Mouse (Mus musculus) heart, postnatal 25 days (tissue): ENCODE data around the gene Cst6. TPM values are rescaled to one million over a fixed set of nuclear protein-coding genes. Genes with fewer than 3 reads are reported as not detected.
A peak's percentile ranks its signal among the peaks of the same experiment; 100 is the strongest.
"Not testable (repeated sequence)": the region's sequence is repeated elsewhere in the genome, so short reads cannot be mapped to it uniquely, and the experiment has no call there.

Experiments used
- DNase-seq: peaks from one replicate; pipeline ENCODE4 v3.0.0; 2022; ENCODE audit warnings: low spot score
- intact Hi-C: fragments of 180-260 bp; cut with DNase I; formaldehyde crosslinking; loops from one replicate; pipeline ENCODE4 v1.15.1; 2025
- total RNA-seq, 2 experiments: library from RNA; stranded (reverse); gene quantifications; 2 replicates each; pipeline ENCODE4 v1.2.3; 2021

Gene Cst6
- total RNA-seq = 1 to 10 TPM; 7.4 to 9.6 TPM

GRCm38 (mm10) chr19:5349502-5349873, at the start of gene Cst6:
Gene Cst6, minus strand, starts transcription at chr19:5349574.
- DNase-seq = not testable (repeated sequence)
- intact Hi-C loops = loop anchor here (5.0 kb wide), 1 partner anchor 47 kb away; no protein-coding TSS in a partner anchor

- intact Hi-C loops = no loop called here
- no peak for DNase-seq
Measured at GRCm38 (mm10) chr19:5395371-5395770, 46.0 kb upstream of the Cst6 start.

GRCm38 (mm10) chr19:5394168-5394567, 44.8 kb upstream of the Cst6 start:
- intact Hi-C loops = no loop called here
- no peak for DNase-seq

- DNase-seq = no peak
- intact Hi-C loops = no loop called here
Measured at GRCm38 (mm10) chr19:5392892-5393291, 43.5 kb upstream of the Cst6 start.

GRCm38 (mm10) chr19:5390416-5390815, 41.0 kb upstream of the Cst6 start:
- DNase-seq = no peak
- intact Hi-C loops = loop anchor here (2.0 kb wide), 1 partner anchor 34 kb away; the partner anchor contains the start of genes AI837181 and Drap1

DNA sequence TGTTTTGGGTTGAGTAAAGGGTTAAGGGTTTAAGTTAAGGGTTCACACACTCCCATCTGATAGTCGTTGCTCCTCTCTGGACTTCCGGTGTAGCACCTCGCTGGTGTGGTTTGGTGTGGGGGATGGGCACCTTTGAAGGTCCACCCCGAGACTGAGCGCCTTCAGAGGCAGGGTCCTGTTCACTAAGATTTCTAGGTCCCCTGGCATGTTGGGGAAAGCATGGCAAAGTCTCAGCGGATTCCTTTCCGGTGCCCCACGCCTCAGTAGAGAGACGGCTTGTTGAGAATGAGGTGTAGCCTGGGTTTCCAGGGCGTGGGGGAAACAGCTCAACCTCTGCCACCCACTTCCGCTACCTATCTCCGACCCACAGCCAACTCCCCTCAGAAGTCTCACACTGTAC, 40.3 kb upstream of the Cst6 start:
- no peak for DNase-seq
- intact Hi-C loops = loop anchor here (2.0 kb wide), 1 partner anchor 35 kb away; the partner anchor contains the start of genes AI837181 and Drap1

- intact Hi-C loops = loop anchor here (1.0 kb wide), 1 partner anchor 22 kb away; the partner anchor contains the start of gene Eif1ad
- DNase-seq = peak; percentile 94
Measured at GRCm38 (mm10) chr19:5388588-5389242, 39.3 kb upstream of the Cst6 start, which contains the start of gene Sart1. Gene Sart1, minus strand, starts transcription at chr19:5388703.

DNA sequence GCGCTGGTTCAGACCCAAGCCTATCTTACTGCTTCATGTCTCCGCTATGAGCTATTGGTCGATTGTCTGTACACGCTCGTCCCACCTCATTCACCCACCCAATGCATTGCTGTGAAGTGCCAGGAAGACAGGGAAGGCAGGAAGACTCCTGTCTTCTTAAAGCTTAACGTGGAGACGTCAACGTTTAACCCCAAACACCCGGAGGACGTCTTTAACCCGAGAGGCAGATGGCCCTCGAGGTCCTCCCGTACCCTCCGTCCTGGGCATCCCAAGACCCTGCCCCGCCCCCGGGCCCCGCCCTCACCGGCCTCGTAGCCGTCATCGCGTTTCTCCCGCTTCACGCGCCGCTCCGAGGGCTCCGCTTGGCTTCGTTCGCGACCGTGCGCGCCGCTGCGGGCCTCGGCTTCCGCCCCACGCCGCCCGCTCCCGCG, 38.7 kb upstream of the Cst6 start:
- no peak for DNase-seq
- intact Hi-C loops = loop anchor here (1.0 kb wide), 1 partner anchor 22 kb away; the partner anchor contains the start of gene Eif1ad

DNA sequence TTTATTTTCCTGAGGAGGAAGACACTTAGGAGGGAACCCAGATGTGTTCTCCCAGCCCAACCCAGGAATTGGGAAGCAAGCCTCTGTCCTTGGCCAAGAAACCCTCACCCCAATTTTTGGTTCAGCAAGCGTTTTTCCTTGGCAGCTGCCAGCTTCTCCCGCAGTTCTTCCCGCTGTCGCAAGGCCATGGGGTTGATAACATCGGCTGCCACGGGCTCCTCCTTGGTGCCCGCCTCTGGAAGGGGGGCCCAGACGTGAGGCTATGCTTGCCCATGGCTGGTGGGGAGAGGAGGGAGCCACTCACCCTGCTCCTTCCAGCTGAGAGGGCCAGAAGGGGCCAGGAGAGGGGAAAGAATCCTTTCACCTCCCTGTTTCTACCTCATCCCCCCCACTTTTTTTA, 35.3 kb upstream of the Cst6 start:
- intact Hi-C loops = no loop called here
- no peak for DNase-seq

DNA sequence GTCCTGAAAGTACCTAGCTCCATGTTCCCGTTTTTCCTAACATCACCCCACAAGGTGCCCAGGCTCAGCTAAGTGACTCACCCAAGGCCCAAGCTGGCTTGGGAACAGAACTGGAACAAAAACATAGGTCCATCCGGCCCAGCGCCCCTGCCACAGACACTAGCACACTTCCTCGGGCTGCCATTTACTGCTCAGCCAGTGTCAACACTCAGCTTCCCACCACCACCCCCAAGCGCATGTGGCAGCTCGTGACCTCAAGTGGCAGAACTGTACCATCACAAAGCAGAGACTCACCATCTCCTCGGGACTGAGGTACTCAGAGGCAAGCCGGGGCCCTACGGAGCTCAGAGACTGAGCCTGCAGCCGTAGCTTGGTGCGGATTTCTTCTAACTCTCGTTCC, 34.0 kb upstream of the Cst6 start:
- DNase-seq = no peak
- intact Hi-C loops = no loop called here

GRCm38 (mm10) chr19:5377446-5377845, 28.1 kb upstream of the Cst6 start:
- intact Hi-C loops = no loop called here
- DNase-seq = no peak

DNA sequence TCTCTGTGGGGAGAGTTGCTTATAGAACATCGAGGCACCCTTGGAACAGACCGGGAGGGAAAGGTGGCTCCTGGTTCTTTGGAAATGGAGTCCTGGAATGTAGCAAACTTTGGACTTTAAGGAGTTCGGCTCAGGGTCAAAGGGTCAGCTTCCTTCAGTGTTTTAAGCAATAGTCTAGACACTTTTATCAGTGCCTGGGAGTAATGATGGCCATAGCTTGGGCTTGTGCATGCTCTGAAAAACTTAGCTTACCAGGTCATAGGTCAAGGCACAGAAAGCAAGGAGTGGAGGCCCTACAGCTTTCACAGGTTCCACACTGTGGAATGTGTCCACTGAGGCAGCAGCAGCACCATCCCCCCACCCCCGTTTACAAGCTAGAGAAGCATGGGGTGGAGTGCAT, 25.4 kb upstream of the Cst6 start:
- intact Hi-C loops = no loop called here
- no peak for DNase-seq

DNA sequence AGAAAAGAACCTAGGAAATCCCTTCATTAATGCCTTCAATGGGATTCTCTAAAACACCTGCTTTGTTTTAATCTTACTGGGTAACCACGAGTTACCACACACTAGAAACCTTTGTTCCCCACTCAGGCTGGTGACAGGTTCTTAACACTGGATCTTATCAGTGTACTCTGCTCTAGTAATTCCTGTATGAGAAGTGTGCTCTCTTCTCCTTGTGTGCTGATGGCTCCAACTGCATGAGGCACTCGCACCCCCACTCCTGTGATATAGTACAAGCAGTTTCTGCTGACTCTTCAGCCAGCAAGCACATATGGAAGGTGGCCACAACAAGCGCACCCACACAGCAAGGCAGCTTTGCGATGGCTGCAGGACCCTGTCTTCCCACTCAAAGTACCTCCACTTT, 24.8 kb upstream of the Cst6 start:
- DNase-seq = no peak
- intact Hi-C loops = no loop called here

DNA sequence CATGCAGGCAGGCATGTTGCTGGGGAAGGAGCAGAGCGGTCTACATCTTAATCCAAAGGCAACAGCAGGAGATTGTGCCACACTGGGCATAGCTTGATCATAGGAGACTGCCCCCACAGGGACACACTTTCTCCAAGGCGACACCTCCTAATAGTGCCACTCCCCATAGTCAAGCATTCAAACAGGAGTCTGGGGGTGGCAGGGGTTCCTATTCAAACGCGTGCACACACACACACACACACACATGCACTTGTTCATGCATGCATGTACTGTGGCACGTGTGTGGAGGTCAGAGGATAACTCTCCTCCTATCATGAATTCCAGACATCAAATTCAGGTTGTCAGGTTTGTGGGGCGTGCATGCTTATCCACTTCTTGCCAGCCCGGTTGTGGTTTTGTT, 23.4 kb upstream of the Cst6 start:
- DNase-seq = no peak
- intact Hi-C loops = no loop called here

GRCm38 (mm10) chr19:5370932-5371331, 21.6 kb upstream of the Cst6 start:
- DNase-seq = no peak
- intact Hi-C loops = no loop called here

- DNase-seq = no peak
- intact Hi-C loops = loop anchor here (5.0 kb wide), 2 partner anchors 120 to 260 kb away; partner anchors contain the start of genes Mus81 and Rab1b
Measured at GRCm38 (mm10) chr19:5367455-5367854, 18.1 kb upstream of the Cst6 start.

DNA sequence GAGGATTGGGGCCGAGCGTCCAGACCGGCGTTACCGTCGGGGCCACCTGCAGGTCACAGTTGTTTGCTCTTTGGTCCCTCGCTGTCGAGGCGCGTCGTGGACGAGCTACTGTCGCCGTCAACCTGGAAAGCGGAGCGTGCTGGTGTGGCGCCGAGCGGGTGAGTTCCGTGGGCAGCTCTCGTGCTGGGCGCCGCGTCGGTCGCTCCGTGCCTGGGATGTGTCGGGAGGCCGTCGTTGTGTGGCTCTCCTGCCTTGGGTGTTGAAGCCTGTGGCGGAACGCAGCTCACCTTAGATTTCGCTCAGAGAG, 17.6 kb upstream of the Cst6 start, which contains the start of gene Banf1:
TSS of gene Banf1 (minus strand) at position 116 of the 307 bp plus-strand sequence.
- no peak for DNase-seq
- intact Hi-C loops = loop anchor here (5.0 kb wide), 2 partner anchors 120 to 260 kb away; partner anchors contain the start of genes Mus81 and Rab1b

GRCm38 (mm10) chr19:5366175-5367052, 17.0 kb upstream of the Cst6 start, which contains the start of gene Eif1ad:
Gene Eif1ad, plus strand, starts transcription at chr19:5366741.
- intact Hi-C loops = loop anchor here (1.0 to 5.0 kb wide), 3 partner anchors 22 to 259 kb away; partner anchors contain the start of genes Mus81, Rab1b and Sart1

GRCm38 (mm10) chr19:5365751-5366150, 16.4 kb upstream of the Cst6 start:
- intact Hi-C loops = loop anchor here (1.0 to 5.0 kb wide), 3 partner anchors 23 to 258 kb away; partner anchors contain the start of genes Mus81, Rab1b and Sart1
- DNase-seq = no peak

More at GRCm38 (mm10) chr19:5366175-5367052, 17.0 kb upstream of the Cst6 start, which contains the start of gene Eif1ad:
- DNase-seq = peak; percentile 88

- no peak for DNase-seq
- intact Hi-C loops = no loop called here
Measured at GRCm38 (mm10) chr19:5364124-5364523, 14.8 kb upstream of the Cst6 start.
